Mouse (Mus musculus): Measurements from ENCODE around the gene Sp9.

DNA sequence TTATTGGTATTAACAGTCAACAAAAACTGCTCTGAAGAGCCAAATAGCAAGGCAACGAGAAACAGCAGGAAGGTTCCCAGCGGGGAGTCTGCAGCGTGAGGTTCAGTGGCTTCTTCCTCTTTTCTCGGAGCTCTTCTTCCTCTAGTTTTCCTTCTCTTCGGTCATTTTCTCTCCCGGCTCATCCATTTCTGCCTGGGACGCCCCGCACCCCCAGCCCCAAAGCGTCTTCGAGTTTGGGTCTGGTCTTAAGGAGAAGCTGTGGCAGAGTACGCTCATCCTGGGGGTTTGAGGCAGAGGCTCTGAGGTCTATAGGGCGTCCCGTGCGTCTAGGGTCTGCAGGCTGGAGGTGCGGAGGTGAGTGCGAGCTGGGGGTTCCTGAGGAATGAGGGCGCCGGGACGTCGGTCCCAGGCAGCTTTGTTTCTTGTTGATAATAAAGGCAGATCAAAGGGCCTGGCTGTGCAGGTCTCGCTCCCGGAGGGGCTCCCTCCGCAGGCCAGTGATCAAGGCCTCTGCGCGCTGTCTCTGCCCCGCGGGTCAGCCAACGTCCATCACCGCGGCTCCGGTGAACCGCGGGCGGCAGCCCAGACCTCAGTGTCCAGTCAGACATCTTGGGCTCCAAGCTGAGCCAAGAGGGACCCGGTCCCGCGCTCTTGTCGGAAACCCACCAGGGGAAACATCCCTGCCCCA is 5.4 kb downstream of the Sp9 start:
- TF ChIP-seq EP300 (IDR thresholded peaks at IDR 0.05; ENCODE audit: low read length) (no peak), MAFK (IDR thresholded peaks at IDR 0.05; ENCODE audit: insufficient replicate concordance, low read length) (no peak), CTCF (conservative IDR thresholded peaks at IDR 0.05 in 1 of 2, IDR thresholded peaks at IDR 0.05 in 1 of 2; ENCODE audit: low read depth in 2 of 2, low read length in 2 of 2) (no peak), ZNF384 (IDR thresholded peaks at IDR 0.05; ENCODE audit: low read depth, low read length) (no peak), POLR2A (IDR thresholded peaks at IDR 0.05; ENCODE audit: low read depth, low read length) (no peak), E2F4 (IDR thresholded peaks at IDR 0.05; ENCODE audit: insufficient replicate concordance, low read depth, low read length) (no peak), MYC (IDR thresholded peaks at IDR 0.05; ENCODE audit: low read depth, low read length) (no peak), MAZ (IDR thresholded peaks at IDR 0.05; ENCODE audit: low read depth, low read length) (no peak), MEF2A (IDR thresholded peaks at IDR 0.05; ENCODE audit: borderline replicate concordance, low read depth, low read length) (no peak)

All from CH12.LX (cell line).